Mouse (Mus musculus): ENCODE measurements around the gene Mdfic. TPM values are rescaled to one million over a fixed set of nuclear protein-coding genes. Genes with fewer than 3 reads are reported as not detected.

Mdfic gene
- polyA plus RNA-seq, 1 experiment: 17.6 TPM

DNA sequence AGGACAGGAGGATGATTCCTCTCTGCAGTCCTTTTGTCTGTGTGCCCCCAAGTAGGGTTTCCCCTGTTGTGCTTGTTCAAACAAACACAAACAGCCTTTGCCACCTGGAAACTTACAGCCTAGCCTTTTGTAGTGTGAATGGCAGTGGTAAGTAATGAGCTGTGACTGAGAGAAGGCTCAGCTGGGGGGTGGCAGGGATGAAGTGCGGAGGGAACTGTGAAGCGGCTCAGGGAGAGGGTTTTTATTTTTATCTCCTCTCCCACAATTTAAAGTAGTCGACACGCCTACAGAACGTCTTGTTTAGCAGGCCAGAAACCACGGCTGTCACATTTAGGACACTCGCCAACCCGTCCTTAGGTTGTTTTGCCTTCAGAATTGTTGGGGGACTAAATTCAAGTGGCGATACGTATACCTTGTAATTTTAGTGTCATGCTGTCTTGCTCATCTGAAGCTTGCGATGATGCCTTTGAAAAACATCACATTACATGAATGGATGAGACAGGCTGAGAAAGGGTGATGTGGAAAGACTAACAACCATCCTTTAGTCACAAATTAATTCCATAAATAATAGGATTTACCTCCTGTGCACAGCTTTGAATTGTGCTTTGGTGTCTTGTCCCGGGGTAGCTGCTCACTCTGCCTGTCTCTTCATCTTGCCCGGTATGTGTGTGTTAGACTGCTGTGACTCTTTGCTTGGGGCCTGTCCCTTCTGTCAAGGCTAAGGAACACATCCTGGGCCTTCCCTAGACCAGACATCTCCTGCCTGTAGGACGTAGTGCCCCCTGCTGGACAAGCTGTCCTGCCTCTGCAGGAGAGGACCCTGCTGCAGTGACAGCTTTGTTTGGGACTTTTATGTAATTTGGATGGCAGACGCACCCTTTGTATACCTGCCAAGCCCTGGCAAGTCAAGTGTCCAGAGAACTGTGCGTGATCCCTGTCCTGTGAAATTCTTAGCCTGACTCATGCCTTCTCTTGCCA lies 69.4 kb downstream of the Mdfic start:
- H3K79me2 ChIP-seq (ENCODE audit: control insufficient read depth, insufficient read depth): peaks cover 14% of the 10 kb centered on the region
- H3K27me3 ChIP-seq (ENCODE audit: control insufficient read depth, insufficient read depth, insufficient read length): no peaks in the 10 kb centered on the region
- H3K4me3 ChIP-seq (ENCODE audit: insufficient read depth, poor library complexity, severe bottlenecking): no peak overlapping the region
- H3ac ChIP-seq (ENCODE audit: control insufficient read depth, insufficient read length, low read depth): no peak overlapping the region
- peaks cover 7% of the 10 kb centered on the region for H3K79me3 ChIP-seq (ENCODE audit: low read depth)
- peaks cover 16% of the 10 kb centered on the region for H3K36me3 ChIP-seq (ENCODE audit: control insufficient read depth, insufficient read depth)
- TF ChIP-seq MAX (IDR thresholded peaks at IDR 0.05) (no peak), CTCF (IDR thresholded peaks at IDR 0.05; ENCODE audit: control insufficient read depth, insufficient read depth, insufficient read length) (peak; percentile 86)

DNA sequence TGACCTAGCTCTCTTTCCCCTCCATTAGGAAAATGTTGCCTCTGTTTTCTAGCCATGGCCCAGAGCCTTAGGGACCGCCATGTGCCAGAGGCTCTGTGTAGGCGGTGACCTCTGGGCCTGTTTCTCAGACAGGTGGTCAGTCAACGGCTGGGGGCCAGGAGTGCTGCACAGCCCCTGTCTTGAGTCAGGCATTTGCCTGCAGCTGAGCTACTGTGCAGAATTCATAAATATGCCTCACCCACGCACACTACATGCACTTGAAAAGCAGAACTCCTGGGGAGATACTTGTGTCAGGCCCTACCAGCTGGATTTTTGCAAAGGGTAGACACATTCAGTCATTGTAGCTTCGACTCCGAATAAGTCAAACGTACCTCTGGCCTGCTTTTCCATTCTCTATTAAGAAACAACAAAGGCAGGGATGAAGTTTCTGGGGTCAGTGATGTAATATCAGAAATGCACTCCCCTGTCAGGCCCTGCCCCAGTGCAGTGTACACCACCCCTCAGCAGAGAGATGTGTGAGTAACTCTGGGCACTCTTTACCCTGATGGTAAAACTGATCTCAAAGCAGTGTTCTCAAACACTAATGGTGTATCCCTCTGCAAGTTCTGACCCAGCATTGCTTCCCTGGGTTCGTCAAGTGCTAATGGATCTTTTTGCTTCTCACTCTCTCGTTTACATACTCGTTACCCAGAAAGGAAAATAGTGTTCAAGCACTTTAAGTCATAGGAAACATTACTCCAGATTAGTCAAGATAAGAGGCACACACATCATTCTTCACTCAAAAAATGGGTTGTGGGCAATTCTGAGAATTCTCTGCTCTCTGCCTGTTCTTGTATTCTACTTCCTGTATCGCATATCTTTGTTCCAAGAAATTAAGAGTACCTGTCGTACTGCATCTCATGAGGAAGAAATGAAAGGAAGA lies 72.5 kb downstream of the Mdfic start:
- H3K79me2 ChIP-seq (ENCODE audit: control insufficient read depth, insufficient read depth): peaks cover 25% of the 10 kb centered on the region
- H3K4me3 ChIP-seq (ENCODE audit: insufficient read depth, poor library complexity, severe bottlenecking): no peak overlapping the region
- H3K36me3 ChIP-seq (ENCODE audit: control insufficient read depth, insufficient read depth): peaks cover 18% of the 10 kb centered on the region
- TF ChIP-seq MAX (IDR thresholded peaks at IDR 0.05): no peak
- no peak for TF ChIP-seq CTCF (IDR thresholded peaks at IDR 0.05; ENCODE audit: control insufficient read depth, insufficient read depth, insufficient read length)
- no peak for TF ChIP-seq CEBPB (IDR thresholded peaks at IDR 0.05; ENCODE audit: low read depth)
- H3K79me3 ChIP-seq (ENCODE audit: low read depth): peaks cover 8% of the 10 kb centered on the region
- H3ac ChIP-seq (ENCODE audit: control insufficient read depth, insufficient read length, low read depth): no peak overlapping the region
- no peaks in the 10 kb centered on the region for H3K27me3 ChIP-seq (ENCODE audit: control insufficient read depth, insufficient read depth, insufficient read length)

GRCm38 (mm10) chr6:15793602-15794345 lies 73.3 kb downstream of the Mdfic start:
- peaks cover 19% of the 10 kb centered on the region for H3K36me3 ChIP-seq (ENCODE audit: control insufficient read depth, insufficient read depth)
- no peak overlapping the region for H3K4me3 ChIP-seq (ENCODE audit: insufficient read depth, poor library complexity, severe bottlenecking)
- TF ChIP-seq CEBPB (IDR thresholded peaks at IDR 0.05; ENCODE audit: low read depth) (peak; percentile 100), FOSL1 (IDR thresholded peaks at IDR 0.05; ENCODE audit: insufficient read depth, low read length, poor library complexity, severe bottlenecking) (no peak)
- peaks cover 5% of the 10 kb centered on the region for H3K79me3 ChIP-seq (ENCODE audit: low read depth)
- H3K27me3 ChIP-seq (ENCODE audit: control insufficient read depth, insufficient read depth, insufficient read length): no peaks in the 10 kb centered on the region
- H3K79me2 ChIP-seq (ENCODE audit: control insufficient read depth, insufficient read depth): peaks cover 25% of the 10 kb centered on the region
- peak overlapping the region; percentile 23 for H3ac ChIP-seq (ENCODE audit: control insufficient read depth, insufficient read length, low read depth)

DNA sequence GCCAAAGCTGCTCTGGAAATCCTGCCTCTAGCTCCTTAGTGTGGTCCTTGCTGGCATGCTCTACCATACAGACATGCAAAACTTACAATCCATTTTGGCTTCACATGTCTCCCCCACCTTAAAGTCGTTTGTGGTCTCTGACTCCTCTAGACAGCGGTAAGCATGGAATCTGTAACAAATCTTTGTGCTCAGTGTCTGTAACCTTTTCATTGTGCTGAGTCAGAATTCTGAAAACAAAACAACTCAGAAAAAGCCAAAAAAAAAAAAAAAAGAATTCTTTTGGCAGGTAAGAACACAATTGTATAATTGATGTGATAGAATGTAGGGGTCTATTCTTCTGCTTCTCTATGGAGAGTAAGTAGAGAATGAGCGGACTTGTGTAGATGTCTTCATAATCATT lies 74.3 kb downstream of the Mdfic start:
- no peak overlapping the region for H3ac ChIP-seq (ENCODE audit: control insufficient read depth, insufficient read length, low read depth)
- H3K36me3 ChIP-seq (ENCODE audit: control insufficient read depth, insufficient read depth): peaks cover 18% of the 10 kb centered on the region
- TF ChIP-seq MYOG (IDR thresholded peaks at IDR 0.05; ENCODE audit: control insufficient read depth, extremely low read depth, insufficient read length) (no peak), CTCF (IDR thresholded peaks at IDR 0.05; ENCODE audit: control insufficient read depth, insufficient read depth, insufficient read length) (no peak), USF1 (IDR thresholded peaks at IDR 0.05; ENCODE audit: low read depth) (no peak), MYOD1 (IDR thresholded peaks at IDR 0.05; ENCODE audit: control insufficient read depth, insufficient read length, low read depth) (no peak), CEBPB (IDR thresholded peaks at IDR 0.05; ENCODE audit: low read depth) (no peak), MAX (IDR thresholded peaks at IDR 0.05) (no peak)
- H3K79me3 ChIP-seq (ENCODE audit: low read depth): peaks cover 5% of the 10 kb centered on the region
- no peaks in the 10 kb centered on the region for H3K27me3 ChIP-seq (ENCODE audit: control insufficient read depth, insufficient read depth, insufficient read length)
- no peak overlapping the region for H3K4me3 ChIP-seq (ENCODE audit: insufficient read depth, poor library complexity, severe bottlenecking)
- H3K79me2 ChIP-seq (ENCODE audit: control insufficient read depth, insufficient read depth): peaks cover 25% of the 10 kb centered on the region

DNA sequence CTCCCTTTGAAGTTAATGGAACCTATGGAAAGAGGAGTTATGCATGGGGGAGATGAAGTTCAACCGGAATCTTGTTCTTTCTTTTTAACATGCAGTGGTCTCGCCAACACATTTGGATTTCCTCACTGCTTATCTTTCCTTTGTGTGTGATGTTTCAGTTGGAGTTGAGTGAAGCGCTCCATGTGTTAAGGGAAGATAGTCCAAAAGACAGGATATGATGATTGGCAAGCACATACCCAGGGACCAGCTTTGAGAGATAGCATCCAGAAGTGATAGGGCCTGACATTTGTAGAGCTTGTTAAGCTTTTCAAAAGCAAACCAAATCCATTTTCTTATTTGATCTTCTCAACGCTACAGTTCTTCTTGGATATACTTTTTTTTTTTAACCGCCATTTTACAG lies 86.9 kb downstream of the Mdfic start:
- no peaks in the 10 kb centered on the region for H3K79me2 ChIP-seq (ENCODE audit: control insufficient read depth, insufficient read depth)
- H3K4me3 ChIP-seq (ENCODE audit: insufficient read depth, poor library complexity, severe bottlenecking): no peak overlapping the region
- no peak for TF ChIP-seq CEBPB (IDR thresholded peaks at IDR 0.05; ENCODE audit: low read depth)
- TF ChIP-seq MAX (IDR thresholded peaks at IDR 0.05): no peak
- no peak for TF ChIP-seq USF1 (IDR thresholded peaks at IDR 0.05; ENCODE audit: low read depth)
- TF ChIP-seq MYOG (IDR thresholded peaks at IDR 0.05; ENCODE audit: control insufficient read depth, extremely low read depth, insufficient read length): no peak
- TF ChIP-seq CTCF (IDR thresholded peaks at IDR 0.05; ENCODE audit: control insufficient read depth, insufficient read depth, insufficient read length): no peak
- no peak for TF ChIP-seq FOSL1 (IDR thresholded peaks at IDR 0.05; ENCODE audit: insufficient read depth, low read length, poor library complexity, severe bottlenecking)
- TF ChIP-seq MYOD1 (IDR thresholded peaks at IDR 0.05; ENCODE audit: control insufficient read depth, insufficient read length, low read depth): no peak
- H3ac ChIP-seq (ENCODE audit: control insufficient read depth, insufficient read length, low read depth): no peak overlapping the region
- H3K27me3 ChIP-seq (ENCODE audit: control insufficient read depth, insufficient read depth, insufficient read length): no peaks in the 10 kb centered on the region
- H3K36me3 ChIP-seq (ENCODE audit: control insufficient read depth, insufficient read depth): peaks cover 16% of the 10 kb centered on the region
- no peaks in the 10 kb centered on the region for H3K79me3 ChIP-seq (ENCODE audit: low read depth)
